Mouse (Mus musculus) adrenal gland, adult 2 months (tissue): Measurements from ENCODE around the gene Ccdc91. TPM values are rescaled to one million over a fixed set of nuclear protein-coding genes. Genes with fewer than 3 reads are reported as not detected.

Source experiments
- polyA plus RNA-seq: library from polyadenylated mRNA; depleted of rRNA; stranded (reverse); fragments of >200 nt; gene quantifications from 2 replicates; pipeline ENCODE4 v1.2.3, GENCODE M21; 2012; rRNA removed
- total RNA-seq, 2 experiments: library from RNA; stranded (reverse); gene quantifications; 2 replicates each; pipeline ENCODE4 v1.2.3; 2021

Ccdc91 gene
- total and polyA plus RNA-seq, 3 experiments = 37.9 to 64.0 (median 57.3) TPM

Other genes with a start within 250 kb of the Ccdc91 start
- gene Pthlh, start 211.6 kb upstream of the Ccdc91 start, total RNA-seq = under 1 TPM in 1 of 2 experiments, not detected in 1; 0.93 TPM
- 0.27 and 0.55 TPM in 2 replicates for gene Pthlh, start 211.6 kb upstream of the Ccdc91 start, polyA plus RNA-seq